Mouse (Mus musculus) frontal cortex, postnatal 10 days (tissue): ENCODE measurements at regions not wholly inside any gene's neighbourhood (a gene's known extent, or its start where the extent isn't known, plus 50 kb on each side); places are given as distances from the start of the nearest gene placed in this dataset.

Source experiments
- DNase-seq, 2 experiments: peaks; one replicate each; pipeline ENCODE4 v3.0.0; 2022; ENCODE audit warnings: low spot score in 2 of 2, mixed read lengths in 1 of 2

DNA sequence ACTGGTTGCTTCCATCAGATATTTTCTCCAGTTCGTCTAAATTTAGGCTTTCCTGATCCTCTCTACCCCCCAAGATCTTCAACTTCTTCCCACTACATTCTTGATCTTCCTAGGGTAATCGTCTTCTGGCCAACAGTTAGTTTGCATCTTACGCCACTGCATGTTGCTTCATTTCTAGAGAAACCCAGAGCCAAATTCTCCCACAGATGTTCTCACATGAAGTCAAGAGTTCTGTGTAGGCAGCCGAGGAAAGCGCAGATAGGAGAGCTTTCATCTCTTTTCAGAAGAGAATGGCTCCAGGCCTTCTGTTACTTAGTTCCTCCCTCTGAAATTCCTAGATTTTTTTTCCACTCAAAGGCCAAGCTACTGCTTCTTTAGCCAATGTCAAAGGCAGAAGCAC lies 179.9 kb downstream of the Fgf10 start:
- DNase-seq: no peak

DNA sequence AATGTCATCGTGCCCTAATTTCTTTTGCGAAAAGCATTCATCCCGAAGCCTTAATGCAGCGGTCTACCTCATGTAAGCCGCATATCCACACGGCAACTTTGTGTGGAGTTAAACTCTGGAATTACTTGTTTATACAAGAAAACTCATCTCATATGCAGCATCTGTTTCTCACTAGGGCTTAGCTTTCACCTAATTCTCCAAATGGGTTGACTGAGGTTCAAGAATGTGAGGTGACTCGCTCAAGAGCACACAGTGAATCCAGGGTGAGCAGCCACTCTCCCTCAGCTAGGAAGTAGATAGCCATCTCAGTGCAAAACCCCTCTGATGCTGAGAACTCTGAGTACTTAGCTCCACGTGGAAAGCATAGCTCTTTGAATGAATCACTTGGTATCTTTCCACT lies 181.1 kb downstream of the Fgf10 start:
- DNase-seq: no peak

DNA sequence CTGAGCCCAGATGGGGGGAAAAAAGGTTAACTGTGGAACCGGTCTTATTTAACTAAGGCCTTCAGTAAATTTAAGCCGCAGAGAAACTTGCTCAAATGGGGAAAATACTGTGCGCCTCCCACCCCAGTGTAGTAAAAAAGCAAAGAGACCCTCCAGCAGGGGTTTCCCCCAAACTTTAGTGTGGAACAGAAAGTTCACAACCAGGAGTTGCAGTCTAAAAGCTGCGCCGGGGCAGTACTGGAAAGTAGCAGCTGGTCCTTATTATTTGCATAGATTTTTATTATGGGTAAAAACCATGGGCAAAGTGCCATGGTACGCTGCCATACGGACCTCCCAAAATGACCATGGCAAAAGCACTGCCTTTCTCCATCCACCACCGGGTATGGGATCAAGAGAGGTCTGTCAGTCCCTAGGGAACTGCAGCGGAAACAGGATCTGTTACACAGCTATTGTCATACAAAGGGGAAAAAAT lies 216.8 kb downstream of the Fgf10 start:
- DNase-seq: no peak

DNA sequence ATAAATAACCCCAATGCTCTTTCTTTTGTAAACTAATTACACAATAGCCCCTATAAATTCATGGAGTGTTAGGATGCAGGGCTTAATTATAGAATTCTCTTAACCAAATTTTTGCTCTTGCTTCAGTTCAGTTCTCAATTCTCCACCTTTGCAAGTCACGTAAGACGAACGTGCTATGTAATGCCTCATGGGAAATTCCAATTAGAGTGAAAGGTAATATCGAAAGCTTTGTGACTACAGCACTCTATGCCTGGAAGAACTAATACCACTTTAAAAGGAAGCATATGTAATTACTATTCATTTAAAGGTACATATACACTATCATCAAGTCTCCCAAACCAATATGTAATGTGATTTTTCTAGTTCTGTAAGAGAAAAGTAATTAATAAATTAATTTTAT lies 225.5 kb downstream of the Fgf10 start:
- DNase-seq: no peak

DNA sequence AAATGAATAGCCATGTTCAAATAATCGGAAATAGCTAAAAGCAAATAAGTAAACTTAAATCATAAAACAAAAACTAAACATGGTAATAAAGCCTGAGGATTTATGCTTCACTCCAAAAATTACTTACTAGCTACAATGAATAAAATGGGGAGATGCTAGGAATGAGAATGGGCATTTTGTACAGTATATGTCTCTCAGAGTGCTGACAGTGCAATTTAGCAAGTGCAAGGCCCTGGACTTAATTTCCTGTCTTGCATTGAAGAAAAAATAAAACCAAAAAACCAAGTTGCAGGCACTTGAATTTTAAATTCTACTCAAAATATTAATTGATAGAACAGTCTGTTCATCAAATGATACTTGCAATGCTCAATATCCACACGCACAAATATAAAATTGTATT lies 232.4 kb downstream of the Fgf10 start:
- no peak for DNase-seq

DNA sequence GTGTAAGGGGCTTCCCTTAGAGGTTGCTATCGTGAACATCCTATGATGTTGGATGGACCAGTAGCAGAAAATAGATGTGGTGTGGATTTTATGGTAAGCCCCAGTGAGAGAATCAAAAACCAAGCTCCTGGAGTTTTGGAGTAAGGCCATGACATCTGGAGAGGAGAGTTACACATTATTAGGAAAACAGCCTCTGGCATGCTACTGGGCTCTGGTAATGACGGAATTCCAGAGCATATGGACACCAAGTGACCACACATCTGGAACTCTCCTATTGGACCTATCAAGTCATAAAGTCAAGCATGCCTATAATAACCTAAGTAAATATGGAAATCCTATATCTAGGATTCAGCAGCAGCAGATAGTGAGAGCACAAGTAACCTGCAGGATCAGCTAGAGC lies 240.8 kb downstream of the Fgf10 start:
- no peak for DNase-seq

DNA sequence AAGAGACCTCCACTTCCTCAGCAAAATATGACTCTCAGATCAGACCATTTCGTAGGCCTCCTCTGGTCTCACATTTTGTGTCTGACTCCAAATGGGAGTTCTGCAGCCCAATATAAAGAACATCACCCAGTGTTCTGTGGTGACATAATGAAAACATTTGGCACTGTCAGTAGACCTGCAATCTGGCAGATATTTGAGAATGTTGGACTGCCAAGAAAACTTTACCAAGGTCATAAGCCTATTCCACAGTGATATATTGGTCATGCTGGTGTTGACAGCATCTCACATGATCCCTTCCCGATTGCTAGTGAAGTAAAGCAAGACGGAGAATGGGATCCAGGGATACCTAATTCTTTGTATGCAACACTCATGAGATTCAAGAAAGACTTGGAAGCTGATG lies 271.2 kb downstream of the Fgf10 start:
- DNase-seq: no peak

DNA sequence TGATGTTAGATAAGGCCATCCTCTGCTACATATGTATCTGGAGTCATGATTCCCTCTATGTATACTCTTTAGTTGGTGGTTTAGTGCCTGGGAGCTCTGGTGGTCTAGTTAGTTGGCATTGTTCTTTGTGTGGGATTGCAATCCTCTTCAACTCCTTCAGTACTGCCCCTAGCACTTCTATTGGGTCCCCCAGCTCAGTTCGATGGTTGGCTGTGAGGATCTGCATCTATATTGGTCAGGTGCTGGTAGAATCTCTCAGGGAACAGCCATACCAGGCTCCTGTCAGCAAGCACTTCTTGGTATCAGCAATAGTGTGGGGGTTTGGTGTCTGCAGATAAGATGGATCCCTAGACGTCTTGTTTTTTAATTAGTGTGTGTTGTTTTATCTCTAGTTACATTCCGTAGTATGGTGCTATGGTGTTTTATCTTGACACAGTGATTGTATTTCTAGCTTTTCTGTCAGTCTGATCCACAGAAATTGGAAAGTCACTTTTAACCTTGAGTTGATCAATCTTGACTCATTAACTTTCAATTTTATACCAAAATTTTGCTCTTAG lies 296.6 kb downstream of the Fgf10 start:
- DNase-seq: no peak

DNA sequence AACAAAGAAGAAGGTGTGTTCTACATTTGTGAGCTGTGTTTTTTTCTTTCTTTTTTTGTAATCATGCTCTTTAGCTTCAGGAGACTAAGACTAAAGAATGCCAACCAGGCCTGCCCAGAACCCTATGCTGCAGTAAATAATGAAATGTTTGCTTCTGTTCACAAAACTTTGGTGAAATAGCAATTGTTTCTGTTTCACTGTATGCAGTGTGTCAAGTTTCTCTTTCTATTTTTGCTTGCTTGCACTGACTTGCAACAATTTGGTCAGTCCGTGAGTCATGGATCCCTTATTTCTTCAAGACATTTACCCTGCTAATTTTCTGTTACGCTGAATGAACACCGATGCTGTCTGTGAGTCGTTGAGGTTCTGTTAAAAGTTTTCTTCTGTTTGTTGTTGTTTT lies 298.1 kb downstream of the Fgf10 start:
- no peak for DNase-seq

DNA sequence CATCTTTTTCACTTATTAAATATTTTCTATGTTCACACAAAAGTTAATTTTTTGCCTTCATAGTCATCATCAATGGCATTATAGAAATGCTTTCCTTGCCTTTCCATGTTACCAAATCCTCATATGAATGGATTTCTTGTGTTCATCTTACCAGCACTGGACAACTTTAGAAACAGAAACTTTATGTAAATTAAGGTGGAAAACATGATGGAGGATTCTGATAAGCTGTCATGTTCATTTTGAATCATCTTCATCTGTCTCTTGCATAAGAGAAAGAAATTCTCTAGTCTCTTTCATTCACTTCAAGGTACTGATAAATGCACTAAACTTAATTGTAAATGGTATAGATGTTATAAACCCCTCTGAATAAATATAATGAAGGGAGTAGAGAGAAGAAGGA lies 305.4 kb downstream of the Fgf10 start:
- no peak for DNase-seq

DNA sequence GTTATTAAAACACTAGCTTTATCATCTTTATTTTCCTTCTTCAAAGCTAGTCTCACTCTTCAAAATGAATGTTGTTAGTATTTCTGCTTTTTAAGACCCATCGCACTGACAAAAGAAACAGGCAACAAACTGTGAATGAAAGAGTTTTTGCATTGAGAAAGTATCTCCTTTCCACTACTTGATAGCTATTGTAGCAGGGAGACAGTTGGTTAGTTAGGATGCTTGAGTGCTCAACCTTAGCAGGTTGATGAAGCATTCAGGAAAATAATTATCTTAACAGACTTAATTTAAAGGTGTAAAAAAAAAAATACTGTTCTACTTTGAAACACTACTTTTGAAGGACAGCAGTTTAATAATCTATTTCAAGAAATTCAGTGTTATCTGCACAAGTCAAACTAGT lies 305.9 kb downstream of the Fgf10 start:
- no peak for DNase-seq

DNA sequence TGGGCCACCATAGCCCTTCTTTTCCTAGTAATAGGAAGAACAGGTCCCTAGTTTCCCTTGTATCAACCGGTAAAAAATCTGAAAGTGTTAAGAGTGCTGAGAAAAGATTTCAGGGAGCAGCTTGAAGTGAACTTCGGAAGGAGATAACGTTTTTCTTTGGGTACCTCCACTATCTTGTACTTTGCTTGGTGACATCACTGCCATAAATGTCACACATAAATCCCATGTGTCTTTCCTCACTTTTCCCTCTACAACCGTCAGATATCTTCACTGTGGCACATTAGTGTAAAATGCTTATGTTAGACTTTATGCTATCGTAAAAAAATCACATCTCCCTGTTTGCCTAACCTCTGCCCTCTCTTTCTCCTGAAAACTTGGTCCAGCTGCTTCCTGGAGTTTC lies 309.9 kb downstream of the Fgf10 start:
- DNase-seq: no peak

DNA sequence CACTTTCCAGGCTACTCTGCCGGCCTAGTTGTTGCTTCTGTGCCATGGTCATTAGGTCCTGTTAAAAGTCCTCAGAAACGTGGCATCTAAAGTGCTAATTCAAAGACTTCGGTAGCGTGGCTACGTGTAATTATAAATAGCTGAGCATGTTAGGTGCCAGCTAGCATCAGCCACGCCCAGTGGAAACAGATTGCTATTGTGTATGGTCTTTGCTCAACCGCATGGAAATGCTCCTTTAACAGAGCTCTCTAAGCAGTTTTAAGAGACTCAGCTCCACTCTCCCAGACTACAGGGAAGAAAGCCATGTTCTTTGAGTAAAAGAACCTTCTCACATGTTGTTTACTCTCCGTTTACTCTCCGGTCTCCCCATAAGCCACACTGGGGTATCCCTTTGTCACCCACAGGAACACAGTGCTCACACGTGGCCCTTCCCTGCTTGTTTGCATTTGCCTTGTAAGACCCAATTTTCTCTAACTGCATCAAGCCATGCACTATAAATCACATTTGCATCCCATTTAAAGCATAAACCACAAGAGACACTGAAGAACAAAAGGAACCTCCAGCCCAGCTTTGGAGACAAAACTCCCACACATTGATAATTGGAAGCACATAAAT lies 311.7 kb downstream of the Fgf10 start:
- no peak for DNase-seq

DNA sequence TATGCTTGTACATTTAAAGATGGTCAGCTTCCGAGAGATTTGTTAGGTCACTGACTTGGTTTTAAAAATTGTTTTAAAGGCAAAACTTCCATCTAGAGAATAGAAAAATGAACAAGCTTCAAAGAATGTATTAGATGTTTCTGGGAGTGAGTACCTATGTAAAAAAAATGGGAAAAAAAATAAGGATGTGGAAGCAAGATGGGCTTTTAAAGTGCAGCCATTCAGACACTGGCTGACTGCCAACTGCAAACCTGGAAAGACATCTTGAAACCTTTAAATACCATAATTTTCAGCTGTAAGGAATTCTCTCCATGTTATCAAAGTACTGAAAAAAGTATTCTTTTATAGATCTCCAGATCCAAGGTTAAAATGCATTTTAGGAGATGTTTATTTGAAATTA lies 315.7 kb downstream of the Fgf10 start:
- no peak for DNase-seq

DNA sequence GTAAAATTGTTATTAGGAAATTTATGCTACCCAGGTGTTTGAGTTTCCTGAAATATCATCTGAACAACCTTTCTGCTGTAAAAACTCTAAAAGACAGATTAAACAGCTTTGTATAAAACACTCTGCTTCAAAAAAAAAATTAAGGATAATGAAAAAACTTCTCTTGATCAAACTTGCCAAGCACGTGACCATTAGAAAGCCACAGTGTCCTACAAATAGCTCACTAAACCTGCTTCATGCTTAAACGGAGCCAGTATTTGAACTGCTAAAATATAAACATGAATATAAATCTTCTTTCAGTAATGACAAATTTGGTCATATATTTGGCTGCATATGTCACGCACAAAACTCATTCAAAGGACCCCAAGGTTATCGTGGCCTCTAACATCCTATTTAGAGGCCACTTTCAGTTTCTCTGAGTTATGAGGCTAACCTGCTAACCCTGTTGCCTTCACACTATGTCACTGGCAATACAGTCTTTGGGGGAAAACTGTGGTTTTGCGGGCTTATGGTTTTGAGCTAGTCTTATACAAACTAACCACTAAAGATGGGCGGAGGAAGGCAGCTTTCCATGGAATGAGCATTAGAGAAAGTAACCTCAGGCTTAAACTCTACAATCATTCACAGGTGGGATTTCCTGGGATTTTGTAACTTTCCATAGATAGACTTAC lies 355.8 kb downstream of the Fgf10 start:
- DNase-seq: no peak

DNA sequence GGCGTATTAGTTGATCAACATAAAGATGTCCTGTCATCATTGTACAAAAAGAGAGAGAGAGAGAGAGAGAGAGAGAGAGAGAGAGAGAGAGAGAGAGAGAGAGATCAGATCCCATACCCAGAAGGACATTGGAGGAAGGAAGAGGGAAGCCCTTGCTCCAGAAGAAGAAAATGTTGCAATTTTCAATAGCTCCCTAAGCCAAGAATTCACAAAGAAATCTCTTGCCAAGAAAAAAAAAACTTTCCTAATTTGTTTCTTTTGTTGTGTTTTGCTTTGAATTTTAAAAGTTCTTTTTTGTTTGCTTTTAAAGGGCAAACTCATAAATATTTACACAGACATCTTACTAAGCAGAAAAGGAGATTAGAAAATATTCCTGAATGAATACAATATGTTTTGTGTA lies 370.0 kb downstream of the Fgf10 start:
- no peak for DNase-seq

DNA sequence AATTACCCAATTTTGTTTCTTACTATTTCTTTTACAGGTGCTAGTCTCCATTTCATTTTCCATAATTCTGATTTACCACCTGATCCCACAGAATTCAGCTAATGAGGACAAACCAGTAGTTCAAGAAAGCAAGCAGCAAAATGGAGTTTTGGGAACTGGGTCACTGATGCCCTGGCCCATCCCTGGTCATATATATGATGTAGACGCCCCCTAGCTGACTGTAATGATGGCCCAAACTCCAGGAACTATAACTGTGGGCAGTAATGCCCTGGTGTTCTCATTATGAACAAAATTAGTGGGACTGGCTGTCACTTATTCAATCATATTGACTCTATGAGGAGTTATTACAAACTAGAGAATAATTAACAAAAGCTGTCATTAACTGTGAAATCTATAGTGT lies 375.5 kb downstream of the Fgf10 start:
- no peak for DNase-seq

DNA sequence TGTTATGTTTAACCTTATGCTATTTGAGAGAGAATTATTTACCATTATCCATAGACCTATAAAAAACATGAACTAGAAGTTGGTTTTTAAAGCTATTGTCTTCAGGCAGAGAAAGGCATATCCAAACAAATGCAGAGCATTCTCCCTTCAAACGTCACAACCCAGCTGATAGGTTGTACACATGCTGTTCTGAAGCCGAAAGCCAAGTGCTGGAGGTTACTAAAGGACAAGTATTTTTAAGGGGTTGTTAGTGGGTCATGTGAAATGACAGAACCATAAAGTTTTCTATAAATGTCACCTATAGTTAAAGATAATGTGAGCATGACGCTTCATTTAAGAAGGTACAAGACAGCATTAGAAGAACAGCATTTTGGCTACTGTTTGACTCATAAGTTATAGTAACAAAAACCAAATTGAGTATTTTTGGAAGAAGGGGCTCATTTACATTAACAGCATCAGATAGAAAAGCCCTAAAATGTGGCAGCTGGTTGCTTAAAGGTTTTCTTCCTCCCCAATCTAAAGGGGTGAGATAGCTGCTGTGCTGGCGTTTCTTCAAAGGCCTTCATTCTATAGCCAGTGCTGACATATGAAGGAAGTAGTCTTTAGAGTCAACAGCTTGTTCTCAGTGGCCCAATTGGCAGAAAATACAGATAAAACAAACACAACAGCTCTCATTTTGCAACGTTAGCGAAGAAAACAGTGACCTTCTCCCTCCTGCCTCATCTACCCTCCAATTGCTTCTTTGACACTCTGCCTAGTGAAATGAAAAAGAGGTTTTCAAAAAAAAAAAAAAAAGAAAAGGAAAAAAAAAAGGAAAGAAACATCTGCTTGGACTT lies 359.4 kb upstream of the Paip1 start:
- no peak for DNase-seq

DNA sequence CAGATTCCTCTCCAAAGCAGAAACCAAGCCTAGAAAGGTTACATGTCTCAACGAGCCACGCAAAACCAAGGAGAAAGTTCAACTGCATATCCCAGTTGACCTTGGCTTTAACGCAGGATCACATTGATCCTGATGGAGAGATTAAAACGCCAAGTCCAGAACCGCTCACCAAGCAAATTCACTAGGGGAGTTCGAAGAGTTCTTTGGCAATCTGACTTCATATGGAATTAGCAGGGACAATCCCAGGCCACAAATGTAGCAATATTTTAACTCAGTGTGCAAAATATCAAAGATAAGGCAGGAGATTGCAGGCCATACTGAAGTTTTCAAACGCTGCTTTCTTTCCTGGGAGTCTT lies 358.8 kb upstream of the Paip1 start:
- no peak for DNase-seq

DNA sequence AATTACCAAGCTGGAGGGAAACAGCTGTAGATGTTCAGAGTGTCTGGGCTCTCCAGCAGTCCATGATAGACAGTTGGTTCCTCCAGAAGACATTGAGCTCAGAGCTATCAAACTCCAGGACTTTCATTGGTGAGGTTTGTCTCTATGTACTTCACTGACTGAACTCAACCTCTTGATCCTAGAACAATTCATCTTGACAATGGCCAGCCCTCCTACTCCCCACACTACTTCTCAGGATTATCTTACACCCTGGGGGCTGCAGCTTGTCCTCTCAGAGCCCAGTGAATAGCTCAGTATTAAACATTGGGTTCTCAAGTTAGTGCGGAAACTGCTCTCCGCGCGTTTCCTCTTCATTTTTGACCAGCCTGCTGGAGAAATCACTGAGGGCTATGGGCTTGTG lies 349.2 kb upstream of the Paip1 start:
- DNase-seq: no peak

DNA sequence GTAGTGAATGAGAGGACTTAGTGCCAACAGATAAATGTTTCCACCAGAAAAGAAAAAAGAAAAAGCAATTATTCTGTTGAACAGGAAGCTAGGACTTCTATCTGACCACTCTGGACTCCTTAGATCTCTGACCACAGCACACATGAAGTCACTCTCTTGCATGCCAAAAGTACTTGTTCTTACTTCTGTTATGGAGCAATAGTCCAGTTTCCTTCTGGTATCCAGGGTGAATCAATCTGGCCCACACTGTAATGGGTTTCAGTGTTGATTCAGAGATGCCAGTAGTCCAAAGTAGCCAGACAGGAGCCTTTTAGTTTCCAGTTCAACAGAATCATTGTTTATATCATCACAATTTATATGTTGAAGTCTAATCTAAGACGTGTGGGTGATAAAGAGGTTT lies 346.7 kb upstream of the Paip1 start:
- no peak for DNase-seq

DNA sequence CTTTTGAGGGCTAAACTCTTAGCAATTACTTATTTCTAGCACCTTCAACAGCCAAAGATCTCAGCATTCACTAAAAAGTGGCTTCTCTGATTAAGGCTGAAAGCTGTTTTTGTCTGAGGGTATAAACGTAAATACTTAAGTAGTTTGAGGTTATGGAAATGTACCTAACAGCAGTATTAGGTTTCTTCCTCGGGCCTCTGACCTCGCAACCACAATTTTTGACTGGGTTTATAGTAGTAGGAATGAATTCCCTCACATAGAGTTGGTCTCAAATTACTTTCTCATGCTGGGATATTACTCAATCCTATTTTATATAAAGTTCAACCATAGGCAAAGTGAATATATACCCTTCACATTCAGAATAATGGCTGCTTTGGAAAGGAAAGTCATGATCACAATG lies 310.5 kb upstream of the Paip1 start:
- DNase-seq: no peak

DNA sequence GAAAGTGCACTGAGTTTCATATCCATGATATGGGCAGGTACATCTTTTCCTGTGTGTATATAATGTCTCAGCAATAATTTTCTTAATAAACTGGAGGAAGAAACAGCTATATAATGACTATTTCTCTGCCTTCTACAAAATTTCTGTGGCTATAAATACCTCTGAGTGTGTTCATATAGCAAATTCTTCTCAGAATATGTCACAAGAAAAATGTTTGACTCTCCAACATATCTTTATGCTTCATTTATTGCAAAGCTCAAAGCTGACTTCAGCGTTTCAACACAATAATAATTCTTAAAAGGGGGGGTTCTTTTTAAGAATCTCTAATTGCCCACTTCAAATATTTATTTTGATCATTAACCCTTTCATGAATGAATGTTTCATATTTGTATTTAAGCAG lies 310.0 kb upstream of the Paip1 start:
- DNase-seq: no peak
